Mouse (Mus musculus): ENCODE results near the gene Soga1. TPM values are rescaled to one million over a fixed set of nuclear protein-coding genes. Genes with fewer than 3 reads are reported as not detected.
A peak's percentile ranks its signal among the peaks of the same experiment; 100 is the strongest.

Soga1 gene
- polyA plus RNA-seq, 1 experiment, result 5.8 TPM

DNA sequence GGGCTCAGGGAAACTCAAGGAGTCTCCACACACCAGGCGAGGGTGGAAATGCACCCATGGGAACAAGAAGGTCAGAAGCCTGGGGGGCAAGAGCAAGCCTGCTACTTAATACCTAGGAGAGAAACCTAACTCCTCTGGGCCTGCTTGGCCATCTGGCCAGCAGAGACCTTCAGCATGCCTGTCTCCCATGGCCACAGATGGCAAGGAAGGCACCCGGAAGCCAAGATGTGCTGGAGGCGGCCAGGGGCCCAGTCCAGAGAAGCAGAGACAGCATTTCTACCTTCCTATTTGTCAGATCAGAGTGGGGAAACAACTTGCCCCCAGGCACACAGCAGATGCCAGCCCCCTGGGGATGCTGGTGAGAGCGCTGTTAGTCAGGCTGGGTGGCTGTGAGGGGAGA lies 50.8 kb downstream of the Soga1 start:
- H3K4me3 ChIP-seq (replicated peaks), result peak overlapping the region; percentile 86
- H3K4me1 ChIP-seq, result peaks cover 64% of the 10 kb centered on the region

DNA sequence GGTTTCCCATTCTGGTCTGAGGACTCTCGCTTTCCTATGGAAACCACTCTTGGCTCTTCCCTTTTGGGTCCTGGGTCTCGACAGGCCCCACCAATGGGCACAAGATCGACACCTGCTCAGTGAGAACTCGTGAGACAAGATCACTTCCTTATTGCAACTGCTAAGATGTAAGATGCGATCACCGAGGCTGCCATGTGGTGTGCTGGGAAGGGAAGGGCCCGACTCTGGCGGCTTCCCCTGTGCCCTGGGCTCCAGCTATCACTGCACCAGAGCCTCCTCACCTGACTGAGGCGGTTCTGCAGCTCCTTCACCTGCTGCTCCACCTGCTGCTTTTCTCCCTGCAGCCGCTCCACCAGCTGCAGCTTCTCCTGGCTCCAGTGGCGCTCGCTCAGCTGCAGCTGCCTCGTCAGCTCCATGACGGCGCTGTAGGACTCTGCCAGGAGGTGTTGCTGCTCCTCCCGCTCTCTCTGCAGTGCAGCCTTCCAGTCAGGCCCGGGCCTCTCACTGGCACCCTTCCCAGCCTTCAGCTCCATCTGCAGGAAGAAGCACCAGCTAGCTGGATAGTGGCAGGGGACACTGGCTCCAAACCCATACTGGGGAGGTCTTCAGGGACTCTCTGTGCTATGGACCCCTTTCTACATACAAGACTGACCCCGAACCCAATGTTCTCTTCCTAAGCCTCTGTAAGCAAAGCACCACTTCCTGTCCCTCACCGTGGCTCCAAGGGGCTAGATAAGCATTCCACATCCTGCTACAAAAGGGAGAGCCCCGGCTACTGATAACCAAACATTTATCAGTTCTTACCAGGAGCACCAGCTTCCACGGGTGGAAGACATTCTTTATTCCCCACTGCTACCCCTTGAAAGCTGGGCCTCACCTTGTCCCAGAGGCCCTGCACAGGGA lies 51.7 kb downstream of the Soga1 start:
- peaks cover 3% of the 10 kb centered on the region for H3K27me3 ChIP-seq (replicated peaks)
- H3K36me3 ChIP-seq (replicated peaks; ENCODE audit: low read length), result peaks cover 91% of the 10 kb centered on the region
- TF ChIP-seq FLI1 (IDR thresholded peaks at IDR 0.05; ENCODE audit: low read length) (no peak), GATA1 (IDR thresholded peaks at IDR 0.05; ENCODE audit: borderline replicate concordance, low read length) (no peak)
- H3K4me1 ChIP-seq, result peaks cover 65% of the 10 kb centered on the region
- peak overlapping the region; percentile 86 for H3K4me3 ChIP-seq (replicated peaks)
- H3K9me3 ChIP-seq, result peaks cover 8% of the 10 kb centered on the region

More for the DNA sequence above, 50.8 kb downstream of the Soga1 start:
- Histone ChIP-seq H3K27me3 (replicated peaks) (peaks cover 3% of the 10 kb centered on the region), H3K9me3 (peaks cover 8% of the 10 kb centered on the region), H3K36me3 (replicated peaks; ENCODE audit: low read length) (peaks cover 89% of the 10 kb centered on the region)
- no peak for TF ChIP-seq GATA1 (IDR thresholded peaks at IDR 0.05; ENCODE audit: borderline replicate concordance, low read length)
- no peak for TF ChIP-seq FLI1 (IDR thresholded peaks at IDR 0.05; ENCODE audit: low read length)

DNA sequence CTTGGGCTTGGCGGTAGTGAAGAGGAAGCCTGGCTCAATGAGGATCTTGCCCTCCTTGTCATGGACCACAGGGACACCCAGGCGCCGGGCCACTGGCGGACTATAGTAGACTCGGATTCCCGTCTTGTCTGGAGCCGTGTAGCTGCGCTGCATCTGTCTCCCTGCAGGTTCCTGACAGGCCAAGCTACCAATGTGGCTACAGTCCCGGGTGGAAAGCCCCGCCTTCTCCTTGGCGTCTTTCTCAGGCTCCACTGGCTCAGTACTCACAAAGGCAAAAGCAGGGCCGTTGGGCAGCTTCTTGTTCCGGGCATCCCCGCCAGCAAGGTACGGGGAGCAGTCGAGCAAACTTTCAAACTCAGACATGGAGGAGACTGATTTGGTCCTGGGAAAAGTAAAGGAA lies 57.9 kb downstream of the Soga1 start:
- H3K9me3 ChIP-seq, result peaks cover 8% of the 10 kb centered on the region
- no peak for TF ChIP-seq FLI1 (IDR thresholded peaks at IDR 0.05; ENCODE audit: low read length)
- peaks cover 96% of the 10 kb centered on the region for H3K36me3 ChIP-seq (replicated peaks; ENCODE audit: low read length)
- no peaks in the 10 kb centered on the region for H3K27me3 ChIP-seq (replicated peaks)
- peaks cover 16% of the 10 kb centered on the region; the same call in 1 of the 2 replicates for H3K4me1 ChIP-seq
- no peak overlapping the region for H3K4me3 ChIP-seq (replicated peaks)

DNA sequence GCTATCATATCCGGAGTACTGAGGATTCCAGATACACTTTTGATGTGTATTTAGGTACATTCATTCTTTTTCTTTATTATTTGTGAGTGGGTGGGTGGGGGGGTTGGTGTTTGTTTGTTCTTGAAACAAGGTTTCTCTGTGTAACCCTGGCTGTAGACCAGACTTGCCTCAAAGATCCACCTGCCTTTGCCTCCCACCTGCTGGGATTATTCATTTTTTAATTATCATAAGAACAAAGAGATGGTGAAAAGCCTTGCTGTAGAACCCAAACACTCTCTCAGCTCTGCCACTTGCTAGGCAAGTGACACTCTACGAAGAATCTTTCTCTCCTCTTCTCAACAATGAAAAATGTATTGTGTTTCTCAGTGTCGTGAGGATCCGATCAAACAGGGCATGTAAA lies 59.8 kb downstream of the Soga1 start:
- Histone ChIP-seq H3K9me3 (no peaks in the 10 kb centered on the region), H3K4me3 (replicated peaks) (no peak overlapping the region), H3K27me3 (replicated peaks) (no peaks in the 10 kb centered on the region), H3K36me3 (replicated peaks; ENCODE audit: low read length) (peaks cover 97% of the 10 kb centered on the region), H3K4me1 (peaks cover 15% of the 10 kb centered on the region; the same call in 1 of the 2 replicates)
- TF ChIP-seq FLI1 (IDR thresholded peaks at IDR 0.05; ENCODE audit: low read length), result no peak
- TF ChIP-seq GATA1 (IDR thresholded peaks at IDR 0.05; ENCODE audit: borderline replicate concordance, low read length), result no peak

DNA sequence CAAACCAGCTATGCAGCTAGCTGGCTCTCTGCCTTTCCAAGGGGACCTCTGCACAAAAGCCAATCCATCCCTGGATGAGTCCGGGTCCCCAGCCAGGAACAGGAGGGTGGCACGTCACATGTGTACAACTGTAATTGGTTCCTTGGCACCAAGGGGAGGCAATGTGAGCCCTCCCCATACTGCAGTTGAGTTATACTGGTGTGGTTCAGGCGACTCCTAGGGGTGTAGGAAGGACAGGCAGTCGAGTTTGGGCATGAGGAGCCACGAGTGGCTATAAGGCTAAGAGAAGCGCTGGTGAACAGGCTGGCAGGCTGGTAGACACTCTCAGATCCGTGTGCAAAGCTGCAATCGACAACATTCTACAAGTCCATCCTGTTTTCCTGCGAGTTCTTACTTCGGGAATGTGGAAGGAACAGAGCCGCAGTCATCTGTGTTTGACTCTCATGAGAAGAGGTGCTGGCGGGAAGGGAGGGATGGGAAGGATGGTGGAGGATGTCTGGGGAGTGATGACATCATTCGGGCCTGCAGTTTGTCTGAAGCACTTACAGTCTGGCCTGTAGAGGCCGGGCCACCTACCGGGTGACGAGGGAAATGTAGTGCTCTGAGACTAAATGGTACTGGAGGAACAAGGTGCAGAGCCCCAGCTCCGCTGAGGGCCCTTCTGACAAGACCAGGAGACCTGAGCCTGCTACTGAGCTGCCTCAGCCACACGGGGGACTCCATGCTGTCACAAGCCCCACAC lies 62.4 kb downstream of the Soga1 start:
- TF ChIP-seq GATA1 (IDR thresholded peaks at IDR 0.05; ENCODE audit: borderline replicate concordance, low read length) (no peak), FLI1 (IDR thresholded peaks at IDR 0.05; ENCODE audit: low read length) (no peak)
- H3K4me1 ChIP-seq, result peaks cover 9% of the 10 kb centered on the region
- no peaks in the 10 kb centered on the region for H3K27me3 ChIP-seq (replicated peaks)
- no peak overlapping the region for H3K4me3 ChIP-seq (replicated peaks)
- H3K36me3 ChIP-seq (replicated peaks; ENCODE audit: low read length), result peaks cover 74% of the 10 kb centered on the region
- H3K9me3 ChIP-seq, result no peaks in the 10 kb centered on the region

DNA sequence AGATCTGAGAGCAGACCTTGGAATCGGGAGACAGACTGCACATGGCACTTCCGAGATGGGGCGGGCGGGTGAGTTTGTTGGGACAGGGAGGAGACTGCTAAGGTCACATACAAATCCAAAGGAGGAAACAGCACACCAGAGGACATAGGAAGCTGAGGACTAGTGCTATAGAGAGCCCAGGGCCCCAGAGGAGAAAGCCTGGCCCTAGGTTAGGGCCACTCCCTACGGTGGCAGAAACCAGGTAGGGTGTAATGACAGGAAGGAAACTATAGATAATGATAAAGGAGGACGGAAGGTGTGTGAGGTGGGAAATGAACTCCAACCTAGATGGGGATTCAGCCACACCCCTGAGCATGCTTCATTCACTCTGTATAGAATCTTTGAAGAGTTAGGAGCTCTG lies 66.7 kb downstream of the Soga1 start:
- no peak overlapping the region for H3K4me3 ChIP-seq (replicated peaks)
- no peaks in the 10 kb centered on the region for H3K27me3 ChIP-seq (replicated peaks)
- peaks cover 33% of the 10 kb centered on the region for H3K36me3 ChIP-seq (replicated peaks; ENCODE audit: low read length)
- H3K4me1 ChIP-seq, result peaks cover 44% of the 10 kb centered on the region
- TF ChIP-seq FLI1 (IDR thresholded peaks at IDR 0.05; ENCODE audit: low read length), result no peak
- no peak for TF ChIP-seq GATA1 (IDR thresholded peaks at IDR 0.05; ENCODE audit: borderline replicate concordance, low read length)
- no peaks in the 10 kb centered on the region for H3K9me3 ChIP-seq

DNA sequence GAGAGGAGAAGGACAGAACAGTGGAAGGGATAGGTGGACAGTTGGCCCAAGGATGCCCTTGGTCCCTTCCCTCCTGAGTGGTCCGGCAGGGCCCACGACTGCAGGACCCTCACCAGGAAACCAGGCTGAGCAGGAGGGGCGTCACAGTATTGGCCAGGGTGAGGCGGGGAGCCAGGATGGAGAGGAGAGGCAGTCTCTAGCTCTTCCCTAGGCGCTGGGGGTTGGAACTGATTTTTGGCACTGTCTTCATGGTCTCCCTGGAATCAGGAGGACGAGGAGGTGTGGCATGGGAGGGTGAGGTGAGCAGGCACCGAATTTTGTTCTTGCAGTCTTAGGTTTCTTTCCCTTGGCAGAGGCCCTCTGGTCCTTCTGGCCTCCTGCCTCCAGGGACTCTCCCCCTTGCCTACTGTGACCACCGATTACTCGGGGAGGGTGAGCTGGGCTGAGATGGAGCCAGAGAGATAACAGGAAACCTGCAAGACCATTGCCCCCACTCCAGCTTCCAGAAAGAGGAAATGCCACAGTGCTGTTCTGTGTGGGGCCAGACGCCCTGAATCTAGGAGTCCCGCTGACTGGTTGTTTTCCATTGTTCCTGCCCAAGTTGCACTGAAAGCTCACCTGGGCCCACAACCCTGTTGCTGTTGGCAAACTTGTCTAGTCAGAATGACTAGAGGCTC lies 68.3 kb downstream of the Soga1 start:
- Histone ChIP-seq H3K27me3 (replicated peaks) (no peaks in the 10 kb centered on the region), H3K4me1 (peaks cover 56% of the 10 kb centered on the region), H3K9me3 (no peaks in the 10 kb centered on the region), H3K4me3 (replicated peaks) (peak overlapping the region; percentile 69), H3K36me3 (replicated peaks; ENCODE audit: low read length) (peaks cover 17% of the 10 kb centered on the region)
- no peak for TF ChIP-seq GATA1 (IDR thresholded peaks at IDR 0.05; ENCODE audit: borderline replicate concordance, low read length)
- TF ChIP-seq FLI1 (IDR thresholded peaks at IDR 0.05; ENCODE audit: low read length), result no peak

DNA sequence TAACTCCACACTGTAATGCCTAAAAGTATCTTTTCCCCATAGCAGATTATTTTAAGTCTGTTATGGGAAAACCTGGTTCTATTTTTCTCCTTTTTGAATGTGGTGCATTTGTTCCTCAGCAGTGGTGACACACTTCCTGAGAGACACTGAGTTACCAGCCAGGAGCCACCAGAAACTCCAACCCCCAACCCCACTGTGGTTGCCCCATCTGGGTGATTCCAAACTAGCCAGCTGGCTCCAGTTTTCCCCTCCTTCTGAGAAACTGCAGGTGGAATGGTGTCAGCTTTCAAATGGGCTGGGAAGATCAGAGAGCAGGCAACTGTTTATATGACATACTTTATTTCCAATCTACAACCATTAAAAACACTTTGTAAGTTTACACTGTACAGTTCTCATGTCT lies 68.9 kb downstream of the Soga1 start:
- Histone ChIP-seq H3K9me3 (no peaks in the 10 kb centered on the region), H3K36me3 (replicated peaks; ENCODE audit: low read length) (peaks cover 13% of the 10 kb centered on the region), H3K4me3 (replicated peaks) (no peak overlapping the region), H3K27me3 (replicated peaks) (no peaks in the 10 kb centered on the region), H3K4me1 (peaks cover 61% of the 10 kb centered on the region)
- no peak for TF ChIP-seq FLI1 (IDR thresholded peaks at IDR 0.05; ENCODE audit: low read length)
- no peak for TF ChIP-seq GATA1 (IDR thresholded peaks at IDR 0.05; ENCODE audit: borderline replicate concordance, low read length)

DNA sequence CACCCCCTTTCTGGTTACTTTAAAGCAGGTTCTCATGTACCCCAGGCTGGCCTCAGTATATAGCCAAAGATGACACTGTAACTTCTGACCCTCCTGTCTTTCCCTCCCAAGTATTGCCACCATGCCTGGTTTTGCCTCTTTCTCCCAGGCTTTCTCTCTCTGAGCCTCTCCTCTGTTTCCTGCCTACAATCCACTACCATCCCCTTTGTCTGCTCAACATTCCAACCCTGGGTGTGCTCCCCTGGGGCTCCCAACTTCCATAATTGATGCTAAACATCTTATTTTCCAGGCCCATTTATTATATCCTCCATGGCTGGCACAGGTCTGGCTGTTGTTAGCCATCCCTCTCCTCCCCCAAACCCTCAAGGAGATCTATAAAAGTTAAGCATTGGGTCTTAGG lies 70.5 kb downstream of the Soga1 start:
- Histone ChIP-seq H3K27me3 (replicated peaks) (no peaks in the 10 kb centered on the region), H3K4me3 (replicated peaks) (no peak overlapping the region), H3K4me1 (peaks cover 64% of the 10 kb centered on the region), H3K9me3 (no peaks in the 10 kb centered on the region), H3K36me3 (replicated peaks; ENCODE audit: low read length) (peaks cover 19% of the 10 kb centered on the region)
- TF ChIP-seq FLI1 (IDR thresholded peaks at IDR 0.05; ENCODE audit: low read length) (no peak), GATA1 (IDR thresholded peaks at IDR 0.05; ENCODE audit: borderline replicate concordance, low read length) (no peak)

All from megakaryocyte, embryonic 14.5 days (primary cell).